Mouse (Mus musculus) mature B cell (primary cell): ENCODE measurements at regions not wholly inside any gene's neighbourhood (a gene's known extent, or its start where the extent isn't known, plus 50 kb on each side); places are given as distances from the start of the nearest gene placed in this dataset.

ENCODE experiments used
- in situ Hi-C: fragments of 300-500 bp; cut with MboI; formaldehyde crosslinking; loops from 2 replicates; pipeline ENCODE4 v1.14.3; 2019

DNA sequence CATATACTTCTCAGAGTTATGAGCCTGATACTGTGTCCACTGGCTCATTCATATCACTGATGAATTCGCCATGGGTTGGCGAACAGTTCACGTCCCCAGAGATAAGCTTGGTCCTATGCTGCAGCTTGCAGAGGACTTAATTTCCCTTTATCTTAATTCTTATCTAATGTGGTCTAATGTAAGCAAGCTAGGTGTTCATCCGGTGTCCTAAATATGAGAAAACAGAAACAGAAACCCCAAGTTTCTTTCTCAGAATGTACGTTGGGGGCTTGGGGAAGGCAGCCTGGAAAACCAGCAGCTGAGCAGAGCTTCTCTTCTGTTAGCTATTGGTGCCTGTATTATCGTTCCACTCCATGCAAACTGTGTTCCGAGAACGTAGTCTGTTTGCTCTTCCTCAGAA is 170.1 kb downstream of the 1700064H15Rik start:
- in situ Hi-C loops: no loop called here

GRCm38 (mm10) chr3:19457431-19457830 is 171.0 kb downstream of the 1700064H15Rik start:
- in situ Hi-C loops: no loop called here

DNA sequence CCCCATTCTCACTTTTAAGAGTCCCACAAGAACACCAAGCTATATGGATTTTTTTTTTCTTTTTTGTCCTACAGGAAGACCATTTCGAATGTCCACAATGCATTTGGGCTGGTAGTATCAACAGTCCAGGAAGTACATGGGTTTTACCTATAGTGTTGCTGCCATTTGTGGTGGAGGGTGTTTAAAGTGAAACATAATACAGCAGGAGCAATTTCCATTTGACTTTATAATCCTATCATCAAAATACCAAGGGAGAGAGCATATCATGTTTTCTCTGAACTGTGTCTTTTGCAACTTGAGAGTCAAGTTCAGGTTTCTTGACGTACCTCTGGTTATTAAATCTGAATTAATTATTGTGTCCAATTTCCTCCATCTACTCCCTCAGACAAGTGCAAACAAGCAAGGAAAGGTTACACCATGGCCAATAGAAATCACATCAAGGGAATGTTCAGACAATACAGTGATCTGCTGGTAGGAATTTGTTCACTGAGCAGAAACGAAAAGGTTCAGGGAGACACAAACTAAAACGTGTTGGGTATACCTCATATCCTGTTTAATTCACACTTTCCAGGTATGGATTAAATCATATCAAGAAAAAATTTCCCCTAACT is 172.5 kb downstream of the 1700064H15Rik start:
- in situ Hi-C loops: no loop called here

DNA sequence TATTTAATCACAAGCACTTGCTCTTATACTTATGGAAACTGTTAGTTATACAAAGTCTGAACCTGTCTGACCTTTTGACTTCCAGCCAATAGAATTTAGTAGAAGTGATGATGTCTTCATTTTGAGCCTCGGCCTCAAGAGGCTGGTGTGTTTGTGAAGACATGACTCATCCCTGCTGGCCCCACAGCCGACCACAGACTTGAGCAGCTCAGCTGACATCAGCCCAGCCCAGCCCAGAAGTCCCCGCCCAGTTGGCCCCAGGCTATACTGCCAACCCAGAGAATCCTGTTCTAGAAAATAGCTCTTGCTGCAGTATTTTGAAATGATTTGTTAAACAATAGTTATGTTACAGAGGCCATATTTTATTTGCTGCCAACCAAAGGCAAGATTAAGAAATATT is 177.5 kb downstream of the 1700064H15Rik start:
- in situ Hi-C loops: no loop called here

DNA sequence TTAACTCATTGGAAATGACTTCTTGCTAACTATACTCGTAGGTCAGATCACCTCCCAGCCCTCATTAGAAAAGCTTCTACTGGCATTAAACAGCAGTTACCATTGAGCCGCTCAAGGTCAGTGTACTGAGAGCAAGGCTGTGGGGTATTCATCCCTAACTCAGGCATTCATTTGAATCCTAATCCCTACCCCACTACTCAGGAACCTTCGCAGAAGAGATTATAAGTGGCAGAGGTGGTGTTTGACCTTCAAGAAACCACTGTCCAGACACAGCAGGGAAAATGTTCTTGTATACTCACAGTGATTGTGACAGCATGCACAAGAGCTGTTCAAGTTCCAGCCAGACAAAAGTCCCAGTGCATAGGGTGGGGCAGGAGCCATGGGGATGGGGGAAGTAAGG is 179.5 kb downstream of the 1700064H15Rik start:
- in situ Hi-C loops: no loop called here

GRCm38 (mm10) chr3:19448192-19448591 is 180.3 kb downstream of the 1700064H15Rik start:
- in situ Hi-C loops: no loop called here

GRCm38 (mm10) chr3:19447733-19448132 is 180.7 kb downstream of the 1700064H15Rik start:
- in situ Hi-C loops: no loop called here

DNA sequence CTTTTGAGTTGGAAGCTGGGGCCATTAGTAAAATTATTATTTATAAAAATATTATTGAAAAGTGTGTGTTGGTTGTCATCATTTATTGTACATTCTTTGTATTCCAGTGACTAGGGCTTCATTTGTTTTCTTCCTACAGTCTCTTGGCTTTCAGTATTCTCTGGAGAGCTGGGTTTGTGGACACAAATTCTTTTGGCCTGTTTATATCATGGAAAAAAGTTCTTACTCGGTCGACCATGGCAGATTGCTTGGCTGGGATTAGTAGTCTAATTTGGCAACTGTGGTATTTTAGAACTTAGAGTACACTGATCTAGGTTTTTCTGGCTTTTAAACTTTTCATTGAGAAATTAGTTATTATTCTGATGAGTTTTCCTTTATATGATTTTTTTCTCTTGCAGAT is 183.6 kb downstream of the 1700064H15Rik start:
- in situ Hi-C loops: no loop called here

DNA sequence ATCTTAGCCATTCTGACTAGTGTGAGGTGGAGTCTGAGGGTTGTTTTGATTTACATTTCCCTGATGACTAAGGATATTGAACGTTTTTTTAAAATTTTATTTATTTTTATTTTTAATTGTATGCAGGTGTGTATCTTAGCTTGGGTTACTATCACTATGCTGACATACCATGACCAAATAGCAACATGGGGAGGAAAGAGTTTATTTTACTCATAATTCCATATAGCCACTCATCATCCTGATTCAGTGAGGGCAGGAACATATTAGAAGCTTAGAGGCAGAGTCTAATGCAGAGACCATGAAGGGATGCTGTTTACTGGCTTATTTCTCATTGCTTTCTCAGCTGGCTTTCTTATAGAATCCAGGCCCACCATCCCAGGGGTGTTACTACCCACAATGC is 186.7 kb downstream of the 1700064H15Rik start:
- in situ Hi-C loops: no loop called here

DNA sequence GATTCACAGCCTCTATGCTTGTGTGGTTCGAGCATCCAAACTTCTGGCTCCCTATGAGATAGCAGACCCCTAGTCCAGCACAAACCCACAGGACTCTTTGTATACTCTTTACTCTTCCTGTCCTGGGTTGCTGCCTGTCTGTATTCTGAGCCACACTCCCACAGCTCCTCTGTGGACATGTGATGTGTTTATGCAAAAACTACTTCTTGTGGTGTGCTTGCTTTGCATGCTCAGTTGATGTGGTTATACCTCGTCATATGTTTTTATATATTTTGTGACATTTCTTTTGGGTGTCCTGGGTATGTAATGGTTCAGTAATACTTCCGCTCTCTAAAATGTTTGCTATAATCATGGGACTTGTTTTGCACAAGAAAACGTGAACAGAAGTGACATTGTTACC is 198.3 kb downstream of the 1700064H15Rik start:
- in situ Hi-C loops: no loop called here

DNA sequence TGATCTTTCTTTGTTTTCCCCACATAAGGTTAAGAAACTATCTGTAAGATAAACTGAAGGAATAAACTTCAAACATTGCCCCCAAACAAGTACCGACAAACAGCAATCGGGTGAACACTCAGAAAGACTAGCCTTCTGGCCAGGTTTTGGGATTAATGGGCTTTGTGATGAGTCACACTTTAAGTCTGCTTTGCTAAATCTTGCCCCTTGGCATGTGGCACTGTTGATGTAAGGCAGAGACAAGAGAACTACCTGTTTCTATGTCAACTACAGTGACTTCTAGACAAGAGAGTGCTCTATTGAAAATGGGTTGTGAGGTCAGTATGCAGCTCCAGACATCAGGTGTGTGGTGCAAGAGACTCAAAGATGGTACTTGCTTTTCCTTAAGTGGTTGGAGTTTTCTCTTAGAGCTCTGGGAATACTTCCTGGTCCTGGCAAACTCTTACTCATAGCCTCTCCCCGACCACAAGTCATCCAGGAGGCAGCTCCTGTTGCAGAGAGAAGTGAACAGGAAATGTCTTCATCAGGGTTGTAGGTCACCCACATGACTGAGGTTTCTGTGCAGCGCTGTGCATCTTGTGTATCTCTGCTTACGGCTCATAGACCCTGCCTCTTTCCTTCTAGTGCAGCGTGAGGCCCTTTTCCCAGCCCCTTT is 198.9 kb downstream of the 1700064H15Rik start:
- in situ Hi-C loops: loop anchor here (5.0 kb wide), 1 partner anchor 112 kb away; no protein-coding TSS in a partner anchor

- in situ Hi-C loops: loop anchor here (5.0 kb wide), 1 partner anchor 112 kb away; no protein-coding TSS in a partner anchor
Observed at GRCm38 (mm10) chr3:19429010-19429409, 199.5 kb downstream of the 1700064H15Rik start.

- in situ Hi-C loops: loop anchor here (5.0 kb wide), 1 partner anchor 109 kb away; no protein-coding TSS in a partner anchor
Observed at GRCm38 (mm10) chr3:19426130-19426556, 202.3 kb downstream of the 1700064H15Rik start.

DNA sequence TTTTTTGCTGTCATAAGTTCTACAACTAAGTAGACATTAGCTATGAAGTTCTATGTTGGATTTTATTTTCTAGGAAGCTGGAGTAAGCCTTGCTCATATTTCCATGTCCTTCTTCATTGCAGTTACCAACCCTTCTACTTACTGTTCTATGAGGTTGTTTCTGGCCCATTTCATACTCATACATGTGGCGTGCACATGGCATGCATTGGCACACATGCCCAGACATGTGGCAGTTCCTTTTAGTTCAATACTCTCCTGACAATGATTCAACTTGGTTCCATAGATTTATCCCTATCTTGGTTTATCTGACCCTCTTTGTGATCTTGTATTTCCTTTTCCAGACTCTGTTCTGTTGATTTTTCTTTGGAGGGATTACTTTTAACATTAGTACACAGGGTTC is 203.2 kb downstream of the 1700064H15Rik start:
- in situ Hi-C loops: loop anchor here (5.0 kb wide), 1 partner anchor 108 kb away; no protein-coding TSS in a partner anchor

- in situ Hi-C loops: no loop called here
Observed at GRCm38 (mm10) chr3:19424384-19424783, 204.1 kb downstream of the 1700064H15Rik start.

- in situ Hi-C loops: no loop called here
Observed at GRCm38 (mm10) chr3:19421430-19421944, 207.0 kb downstream of the 1700064H15Rik start.

- in situ Hi-C loops: no loop called here
Observed at GRCm38 (mm10) chr3:19420912-19421311, 207.6 kb downstream of the 1700064H15Rik start.

GRCm38 (mm10) chr3:19410938-19411515 is 217.4 kb downstream of the 1700064H15Rik start:
- in situ Hi-C loops: no loop called here

DNA sequence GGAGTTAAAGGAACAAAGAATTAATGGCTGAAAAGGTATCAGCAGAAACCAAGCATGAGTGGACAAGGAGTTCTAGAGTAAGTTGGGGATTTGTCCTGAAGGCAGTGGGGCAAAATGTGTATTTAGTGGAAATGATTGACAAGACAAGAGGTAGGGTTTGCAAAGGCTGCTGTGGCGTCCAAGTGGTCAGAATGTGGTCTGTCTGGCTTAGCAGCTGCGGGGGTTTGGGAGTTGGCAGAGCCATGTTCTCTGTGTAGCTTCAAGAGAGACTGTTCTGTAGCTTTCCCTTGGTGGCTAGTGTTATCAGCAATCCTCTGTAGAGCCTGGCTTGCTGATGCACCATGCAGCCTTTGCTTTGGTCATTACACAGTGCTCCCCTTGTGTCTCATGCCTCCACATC is 220.2 kb downstream of the 1700064H15Rik start:
- in situ Hi-C loops: no loop called here

DNA sequence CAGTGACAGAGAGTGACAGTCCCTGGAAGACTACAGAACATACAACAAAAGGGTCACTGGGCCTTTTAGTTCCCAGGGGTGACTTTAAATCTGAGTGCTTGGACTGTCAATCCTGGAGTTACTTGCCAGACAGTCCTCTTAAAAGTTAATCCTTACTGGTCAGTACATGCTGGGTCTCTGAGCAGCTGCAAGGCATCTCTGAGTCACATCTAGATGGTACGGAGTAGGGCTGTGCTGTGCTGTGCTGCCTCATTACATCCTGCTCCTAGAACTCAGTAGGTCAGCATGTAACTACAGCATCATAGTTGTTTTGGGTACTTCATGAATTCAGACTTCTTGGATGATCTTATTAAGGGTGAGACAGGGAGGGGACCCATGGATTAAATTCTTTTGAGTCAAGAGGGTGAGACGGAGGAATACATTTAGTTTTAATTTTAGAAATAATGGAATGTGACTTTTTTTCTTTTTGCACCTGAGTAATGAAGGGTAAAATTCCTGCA is 220.8 kb downstream of the 1700064H15Rik start:
- in situ Hi-C loops: no loop called here

DNA sequence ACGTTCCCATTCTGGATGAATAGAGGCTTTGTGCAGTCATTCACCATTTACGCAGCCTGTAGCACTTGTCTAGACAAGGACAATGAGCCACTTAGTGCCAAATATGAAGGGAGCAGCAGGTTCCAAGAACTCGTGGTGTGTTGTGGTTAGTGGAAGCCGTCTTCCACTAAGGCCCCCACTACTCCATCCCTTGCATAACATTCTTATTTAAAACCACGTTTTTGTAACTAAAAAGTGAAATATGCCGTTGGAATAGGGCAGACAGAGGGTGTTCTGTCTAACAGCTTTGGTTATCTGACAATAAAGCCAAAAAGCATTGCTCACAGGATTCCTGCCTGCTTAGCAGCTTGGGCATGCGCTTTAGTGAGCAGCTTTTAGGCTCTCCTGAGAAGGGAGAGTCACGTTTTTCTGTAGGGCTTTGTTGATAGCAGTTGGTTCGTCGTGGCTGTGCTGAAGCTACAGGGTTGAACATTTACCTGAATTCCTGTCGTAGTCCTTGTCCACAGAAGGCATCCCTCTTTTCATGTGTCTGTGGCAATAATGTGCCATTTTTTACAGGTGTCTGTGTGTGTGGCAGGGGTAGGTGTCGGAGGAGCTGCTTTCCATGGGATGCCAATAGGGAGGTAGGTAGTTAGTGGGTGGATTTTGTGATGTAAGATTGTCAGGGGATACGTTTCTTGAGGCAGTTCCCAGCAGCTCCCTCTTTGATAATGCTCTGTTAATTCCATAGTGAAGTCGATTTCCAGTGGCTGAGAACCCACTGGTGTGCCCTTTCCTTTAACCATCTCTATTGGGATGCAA is 221.9 kb downstream of the 1700064H15Rik start:
- in situ Hi-C loops: no loop called here

DNA sequence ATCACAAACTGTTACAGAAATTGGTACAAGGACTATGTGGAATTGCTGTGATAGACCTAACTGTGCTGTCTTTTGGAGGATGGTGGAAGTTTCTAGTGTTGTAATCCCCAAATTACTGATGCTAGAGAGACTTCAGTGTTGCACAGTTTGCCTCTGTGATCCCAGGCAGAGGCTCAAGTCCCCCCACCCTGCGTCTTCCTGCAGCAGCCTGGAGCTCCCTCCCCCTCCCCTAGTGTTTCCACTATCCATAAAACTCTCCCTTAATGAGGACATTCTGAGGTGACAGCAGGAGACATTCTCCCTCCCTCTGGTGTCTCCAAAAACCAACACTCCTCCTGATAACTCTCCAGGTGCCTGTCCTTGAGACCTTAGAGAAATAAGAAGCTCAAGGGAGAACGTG is 242.8 kb downstream of the 1700064H15Rik start:
- in situ Hi-C loops: no loop called here
